Mouse (Mus musculus): Measurements from ENCODE around the gene Mical3. TPM values are rescaled to one million over a fixed set of nuclear protein-coding genes. Genes with fewer than 3 reads are reported as not detected.

The Mical3 gene
- polyA plus RNA-seq, 1 experiment from 2014 or later = 12.9 TPM

- Histone ChIP-seq H3K27ac (ENCODE audit: low read depth) (no peak overlapping the region), H3K9ac (ENCODE audit: low read length) (no peak overlapping the region), H3K9me3 (ENCODE audit: control insufficient read depth, low read length) (no peaks in the 10 kb centered on the region), H3K4me2 (ENCODE audit: low read length) (no peak overlapping the region), H3K4me3 (ENCODE audit: low read depth, low read length) (no peak overlapping the region), H3K4me1 (replicated peaks; ENCODE audit: control insufficient read depth, insufficient read depth, low read length) (no peaks in the 10 kb centered on the region), H3K27me3 (replicated peaks; ENCODE audit: control insufficient read depth, insufficient read depth, low read length) (no peaks in the 10 kb centered on the region), H3K36me3 (ENCODE audit: control insufficient read depth, insufficient read depth, low read length) (peaks cover 18% of the 10 kb centered on the region; the same call in 1 of the 2 replicates)
- no peak for ATAC-seq (replicated peaks; ENCODE audit: low FRiP score, low TSS enrichment, low read depth)
- no peak for DNase-seq (ENCODE audit: low spot score)
- 80% methylated on average over 6 of the region's 6 CpGs for WGBS
Observed at GRCm38 (mm10) chr6:120951311-120951710, 179.5 kb downstream of the Mical3 start.

- peaks cover 11% of the 10 kb centered on the region; the same call in 1 of the 2 replicates for H3K36me3 ChIP-seq (ENCODE audit: control insufficient read depth, insufficient read depth, low read length)
- ATAC-seq (replicated peaks; ENCODE audit: low FRiP score, low TSS enrichment, low read depth) = no peak
- 93% methylated on average over 9 of the region's 9 CpGs for WGBS
- H3K9me3 ChIP-seq (ENCODE audit: control insufficient read depth, low read length) = no peaks in the 10 kb centered on the region
- no peaks in the 10 kb centered on the region for H3K27me3 ChIP-seq (replicated peaks; ENCODE audit: control insufficient read depth, insufficient read depth, low read length)
- no peaks in the 10 kb centered on the region for H3K4me1 ChIP-seq (replicated peaks; ENCODE audit: control insufficient read depth, insufficient read depth, low read length)
- H3K9ac ChIP-seq (ENCODE audit: low read length) = no peak overlapping the region
- no peak overlapping the region for H3K4me3 ChIP-seq (ENCODE audit: low read depth, low read length)
- H3K4me2 ChIP-seq (ENCODE audit: low read length) = no peak overlapping the region
- H3K27ac ChIP-seq (ENCODE audit: low read depth) = no peak overlapping the region
- DNase-seq (ENCODE audit: low spot score) = no peak
Observed at GRCm38 (mm10) chr6:120945510-120945909, 185.3 kb downstream of the Mical3 start.

- Histone ChIP-seq H3K4me3 (ENCODE audit: low read depth, low read length) (no peak overlapping the region), H3K4me2 (ENCODE audit: low read length) (no peak overlapping the region), H3K27me3 (replicated peaks; ENCODE audit: control insufficient read depth, insufficient read depth, low read length) (no peaks in the 10 kb centered on the region), H3K27ac (ENCODE audit: low read depth) (no peak overlapping the region), H3K36me3 (ENCODE audit: control insufficient read depth, insufficient read depth, low read length) (peaks cover 5% of the 10 kb centered on the region; the same call in 1 of the 2 replicates), H3K9ac (ENCODE audit: low read length) (no peak overlapping the region), H3K9me3 (ENCODE audit: control insufficient read depth, low read length) (no peaks in the 10 kb centered on the region), H3K4me1 (replicated peaks; ENCODE audit: control insufficient read depth, insufficient read depth, low read length) (no peaks in the 10 kb centered on the region)
- DNase-seq (ENCODE audit: low spot score) (no peak), ATAC-seq (replicated peaks; ENCODE audit: low FRiP score, low TSS enrichment, low read depth) (no peak)
- 85% methylated on average over 5 of the region's 5 CpGs for WGBS
Observed at GRCm38 (mm10) chr6:120943964-120944363, 186.8 kb downstream of the Mical3 start.

GRCm38 (mm10) chr6:120943551-120943950, 187.2 kb downstream of the Mical3 start:
- no peak overlapping the region for H3K27ac ChIP-seq (ENCODE audit: low read depth)
- no peaks in the 10 kb centered on the region for H3K27me3 ChIP-seq (replicated peaks; ENCODE audit: control insufficient read depth, insufficient read depth, low read length)
- 53% methylated on average over 10 of the region's 10 CpGs for WGBS
- H3K9me3 ChIP-seq (ENCODE audit: control insufficient read depth, low read length) = no peaks in the 10 kb centered on the region
- H3K9ac ChIP-seq (ENCODE audit: low read length) = no peak overlapping the region
- no peak overlapping the region for H3K4me3 ChIP-seq (ENCODE audit: low read depth, low read length)
- H3K4me2 ChIP-seq (ENCODE audit: low read length) = no peak overlapping the region
- ATAC-seq (replicated peaks; ENCODE audit: low FRiP score, low TSS enrichment, low read depth) (no peak), DNase-seq (ENCODE audit: low spot score) (no peak)
- H3K36me3 ChIP-seq (ENCODE audit: control insufficient read depth, insufficient read depth, low read length) = 0 out of 2 replicates have a peak, but pooled peaks cover 5% of the 10 kb centered on the region
- no peaks in the 10 kb centered on the region for H3K4me1 ChIP-seq (replicated peaks; ENCODE audit: control insufficient read depth, insufficient read depth, low read length)

DNA sequence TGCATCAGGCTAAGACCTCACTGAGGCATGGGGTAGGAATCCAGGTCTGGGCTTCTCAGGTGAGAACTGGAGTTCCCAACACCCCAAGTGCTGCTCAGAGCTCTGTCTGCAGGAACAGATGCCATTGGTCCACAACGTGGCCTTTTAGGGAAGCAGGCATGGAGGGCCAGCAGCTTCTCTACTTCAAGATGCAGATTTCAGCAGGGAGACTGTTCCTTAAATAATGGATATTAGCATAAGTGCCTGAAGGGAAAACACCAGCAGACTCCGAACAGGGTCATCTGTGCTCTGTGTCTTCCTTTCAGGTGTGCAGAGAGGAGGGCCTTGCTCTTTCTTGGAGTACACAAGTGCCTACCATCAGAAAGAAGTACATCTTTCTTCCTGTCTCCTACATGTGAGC, 187.7 kb downstream of the Mical3 start:
- H3K27me3 ChIP-seq (replicated peaks; ENCODE audit: control insufficient read depth, insufficient read depth, low read length) = no peaks in the 10 kb centered on the region
- no peak for ATAC-seq (replicated peaks; ENCODE audit: low FRiP score, low TSS enrichment, low read depth)
- H3K9ac ChIP-seq (ENCODE audit: low read length) = no peak overlapping the region
- no peak overlapping the region for H3K4me3 ChIP-seq (ENCODE audit: low read depth, low read length)
- 0 out of 2 replicates have a peak, but pooled peaks cover 5% of the 10 kb centered on the region for H3K36me3 ChIP-seq (ENCODE audit: control insufficient read depth, insufficient read depth, low read length)
- no peak overlapping the region for H3K27ac ChIP-seq (ENCODE audit: low read depth)
- no peaks in the 10 kb centered on the region for H3K9me3 ChIP-seq (ENCODE audit: control insufficient read depth, low read length)
- no peak for DNase-seq (ENCODE audit: low spot score)
- H3K4me1 ChIP-seq (replicated peaks; ENCODE audit: control insufficient read depth, insufficient read depth, low read length) = no peaks in the 10 kb centered on the region
- 69% methylated on average over 2 of the region's 2 CpGs for WGBS
- no peak overlapping the region for H3K4me2 ChIP-seq (ENCODE audit: low read length)

DNA sequence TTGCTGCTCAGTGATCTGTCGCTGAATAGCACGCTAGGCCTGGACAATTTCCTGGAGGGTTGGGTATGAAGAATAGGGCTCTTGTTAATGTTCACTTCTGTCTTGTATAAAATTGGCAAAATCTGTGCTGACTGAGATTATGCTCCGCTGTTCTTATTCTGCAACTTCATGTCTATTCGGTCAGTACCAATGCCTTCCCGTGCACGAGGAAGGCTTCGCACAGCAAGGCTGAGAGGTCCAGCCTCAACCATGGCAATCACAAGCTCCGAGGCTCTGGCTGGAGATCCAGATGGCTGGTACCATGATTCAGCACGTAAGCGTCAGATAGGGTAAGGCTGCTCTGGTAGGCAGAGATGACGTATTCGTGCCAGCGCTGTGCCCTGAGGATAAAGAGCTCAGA, 189.2 kb downstream of the Mical3 start:
- WGBS = 94% methylated on average over 13 of the region's 13 CpGs
- ATAC-seq (replicated peaks; ENCODE audit: low FRiP score, low TSS enrichment, low read depth) = no peak
- H3K36me3 ChIP-seq (ENCODE audit: control insufficient read depth, insufficient read depth, low read length) = no peaks in the 10 kb centered on the region

GRCm38 (mm10) chr6:120941084-120941481, 189.7 kb downstream of the Mical3 start:
- DNase-seq (ENCODE audit: low spot score) = no peak
- Histone ChIP-seq H3K36me3 (ENCODE audit: control insufficient read depth, insufficient read depth, low read length) (no peaks in the 10 kb centered on the region), H3K9ac (ENCODE audit: low read length) (no peak overlapping the region), H3K4me2 (ENCODE audit: low read length) (no peak overlapping the region), H3K4me1 (replicated peaks; ENCODE audit: control insufficient read depth, insufficient read depth, low read length) (no peaks in the 10 kb centered on the region), H3K27me3 (replicated peaks; ENCODE audit: control insufficient read depth, insufficient read depth, low read length) (no peaks in the 10 kb centered on the region), H3K27ac (ENCODE audit: low read depth) (no peak overlapping the region), H3K4me3 (ENCODE audit: low read depth, low read length) (no peak overlapping the region), H3K9me3 (ENCODE audit: control insufficient read depth, low read length) (no peaks in the 10 kb centered on the region)
- WGBS = 79% methylated on average over 7 of the region's 7 CpGs
- ATAC-seq (replicated peaks; ENCODE audit: low FRiP score, low TSS enrichment, low read depth) = no peak

More for the DNA sequence above, 189.2 kb downstream of the Mical3 start:
- no peak for DNase-seq (ENCODE audit: low spot score)
- no peak overlapping the region for H3K4me3 ChIP-seq (ENCODE audit: low read depth, low read length)
- H3K4me2 ChIP-seq (ENCODE audit: low read length) = no peak overlapping the region
- no peak overlapping the region for H3K27ac ChIP-seq (ENCODE audit: low read depth)
- no peak overlapping the region for H3K9ac ChIP-seq (ENCODE audit: low read length)
- H3K9me3 ChIP-seq (ENCODE audit: control insufficient read depth, low read length) = no peaks in the 10 kb centered on the region
- H3K4me1 ChIP-seq (replicated peaks; ENCODE audit: control insufficient read depth, insufficient read depth, low read length) = no peaks in the 10 kb centered on the region
- no peaks in the 10 kb centered on the region for H3K27me3 ChIP-seq (replicated peaks; ENCODE audit: control insufficient read depth, insufficient read depth, low read length)

DNA sequence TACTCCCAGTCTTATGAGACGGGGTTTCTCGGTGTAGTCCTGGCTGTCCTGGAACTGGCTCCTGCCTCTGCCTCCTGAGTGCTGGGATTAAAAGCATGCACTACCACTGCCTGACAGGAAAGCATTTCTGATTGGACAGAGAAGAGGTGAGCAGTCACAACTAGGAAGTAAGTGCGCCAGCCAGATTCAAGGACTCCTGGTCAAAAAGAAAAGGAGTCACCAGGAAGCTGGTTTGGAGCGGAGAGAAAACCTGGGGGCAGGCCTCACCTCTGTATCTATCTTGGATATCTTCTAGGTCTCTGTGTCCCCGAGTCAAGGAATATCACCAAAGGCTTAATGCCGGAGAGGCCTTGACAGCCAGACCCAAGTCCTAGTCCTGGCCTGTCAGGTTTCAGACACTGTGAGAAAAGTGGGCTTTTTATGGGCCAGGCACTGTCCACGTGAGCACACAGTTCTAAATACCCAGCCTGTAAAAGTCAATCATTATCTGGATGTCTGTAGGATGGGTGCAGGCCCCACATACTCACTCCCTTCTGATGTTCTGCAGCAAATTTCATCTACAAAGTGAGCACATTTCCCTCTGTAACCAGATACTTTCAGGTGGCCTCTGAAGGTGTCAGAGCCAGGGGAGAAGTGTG, 190.2 kb downstream of the Mical3 start:
- Histone ChIP-seq H3K9me3 (ENCODE audit: control insufficient read depth, low read length) (no peaks in the 10 kb centered on the region), H3K27me3 (replicated peaks; ENCODE audit: control insufficient read depth, insufficient read depth, low read length) (no peaks in the 10 kb centered on the region), H3K4me2 (ENCODE audit: low read length) (no peak overlapping the region), H3K9ac (ENCODE audit: low read length) (no peak overlapping the region), H3K27ac (ENCODE audit: low read depth) (no peak overlapping the region), H3K4me1 (replicated peaks; ENCODE audit: control insufficient read depth, insufficient read depth, low read length) (no peaks in the 10 kb centered on the region), H3K36me3 (ENCODE audit: control insufficient read depth, insufficient read depth, low read length) (no peaks in the 10 kb centered on the region), H3K4me3 (ENCODE audit: low read depth, low read length) (no peak overlapping the region)
- DNase-seq (ENCODE audit: low spot score) = no peak
- ATAC-seq (replicated peaks; ENCODE audit: low FRiP score, low TSS enrichment, low read depth) = no peak
- 85% methylated on average over 7 of the region's 7 CpGs for WGBS

- Histone ChIP-seq H3K9ac (ENCODE audit: low read length) (no peak overlapping the region), H3K4me3 (ENCODE audit: low read depth, low read length) (no peak overlapping the region), H3K4me2 (ENCODE audit: low read length) (no peak overlapping the region), H3K9me3 (ENCODE audit: control insufficient read depth, low read length) (no peaks in the 10 kb centered on the region), H3K4me1 (replicated peaks; ENCODE audit: control insufficient read depth, insufficient read depth, low read length) (no peaks in the 10 kb centered on the region), H3K27ac (ENCODE audit: low read depth) (no peak overlapping the region), H3K27me3 (replicated peaks; ENCODE audit: control insufficient read depth, insufficient read depth, low read length) (no peaks in the 10 kb centered on the region), H3K36me3 (ENCODE audit: control insufficient read depth, insufficient read depth, low read length) (no peaks in the 10 kb centered on the region)
- WGBS = 80% methylated on average over 3 of the region's 3 CpGs
- ATAC-seq (replicated peaks; ENCODE audit: low FRiP score, low TSS enrichment, low read depth) (no peak), DNase-seq (ENCODE audit: low spot score) (no peak)
Observed at GRCm38 (mm10) chr6:120939783-120940182, 191.0 kb downstream of the Mical3 start.
